Mouse (Mus musculus) CH12.LX (cell line): ENCODE data around the gene Six3.

Source experiments
- CHD1 ChIP-seq: IDR thresholded peaks from 2 replicates; pipeline ENCODE4 v1.6.1; 2012; ENCODE audit warnings: low read depth, low read length, improper control_type of control experiment, inconsistent platforms
- CTCF ChIP-seq, 2 experiments: IDR thresholded peaks in 1 of 2; conservative IDR thresholded peaks in 1 of 2; 2 replicates each; pipeline ENCODE4 v1.5.1; 2011 to 2012; ENCODE audit warnings: low read depth in 2 of 2, low read length in 2 of 2, improper control_type of control experiment in 1 of 2, inconsistent platforms in 1 of 2, mild to moderate bottlenecking in 1 of 2, moderate library complexity in 1 of 2
- E2F4 ChIP-seq: IDR thresholded peaks from 2 replicates; pipeline ENCODE4 v1.6.1; 2011; ENCODE audit warnings: low read depth, low read length, improper control_type of control experiment; ENCODE audit not compliant: insufficient replicate concordance
- EP300 ChIP-seq: IDR thresholded peaks from 2 replicates; pipeline ENCODE4 v1.6.1; 2011; ENCODE audit warnings: low read length, improper control_type of control experiment
- MAFK ChIP-seq: IDR thresholded peaks from 2 replicates; pipeline ENCODE4 v1.6.1; 2011; ENCODE audit warnings: low read length, improper control_type of control experiment; ENCODE audit not compliant: insufficient replicate concordance
- MAZ ChIP-seq: IDR thresholded peaks from 2 replicates; pipeline ENCODE4 v1.6.1; 2012; ENCODE audit warnings: low read depth, mild to moderate bottlenecking, inconsistent platforms, low read length, improper control_type of control experiment, moderate library complexity
- MXI1 ChIP-seq: IDR thresholded peaks from 2 replicates; pipeline ENCODE4 v1.6.1; 2011; ENCODE audit warnings: mild to moderate bottlenecking, low read depth, low read length, improper control_type of control experiment
- POLR2A ChIP-seq: IDR thresholded peaks from 2 replicates; pipeline ENCODE4 v1.6.1; 2011; ENCODE audit warnings: low read depth, mild to moderate bottlenecking, improper control_type of control experiment, low read length
- SMC3 ChIP-seq: IDR thresholded peaks from 2 replicates; pipeline ENCODE4 v1.6.1; 2011; ENCODE audit warnings: low read depth, low read length, improper control_type of control experiment
- USF1 ChIP-seq: IDR thresholded peaks from 2 replicates; pipeline ENCODE4 v1.6.1; 2014; ENCODE audit warnings: low read depth, mild to moderate bottlenecking, inconsistent platforms, low read length, improper control_type of control experiment
- ZKSCAN1 ChIP-seq: IDR thresholded peaks from 2 replicates; pipeline ENCODE4 v1.6.1; 2012; ENCODE audit warnings: low read depth, inconsistent platforms, low read length, improper control_type of control experiment, borderline replicate concordance
- ZMIZ1 ChIP-seq: IDR thresholded peaks from 2 replicates; pipeline ENCODE4 v1.6.1; 2012; ENCODE audit warnings: low read depth, mild to moderate bottlenecking, inconsistent platforms, low read length, improper control_type of control experiment

GRCm38 (mm10) chr17:85620680-85621504 lies 7.5 kb downstream of the Six3 start:
- TF ChIP-seq POLR2A: no peak
- TF ChIP-seq CTCF (conservative IDR thresholded peaks at IDR 0.05 in 1 of 2, IDR thresholded peaks at IDR 0.05 in 1 of 2; ENCODE audit: low read depth in 2 of 2, low read length in 2 of 2): no peak
- TF ChIP-seq EP300: no peak
- no peak for TF ChIP-seq USF1
- TF ChIP-seq CHD1: no peak
- no peak for TF ChIP-seq ZMIZ1
- no peak for TF ChIP-seq MAZ
- no peak for TF ChIP-seq ZKSCAN1
- no peak for TF ChIP-seq SMC3
- no peak for TF ChIP-seq MAFK
- TF ChIP-seq E2F4: no peak
- no peak for TF ChIP-seq MXI1
